Mouse (Mus musculus) liver, embryonic 11.5 days (tissue): Measurements from ENCODE around the gene Phospho1. TPM values are rescaled to one million over a fixed set of nuclear protein-coding genes. Genes with fewer than 3 reads are reported as not detected.

Source experiments
- ATAC-seq: fragments of 200-750 bp; cut with Nextera tagmentation; replicated peaks from 2 replicates; pipeline ENCODE4 v1.8.0; 2017; ENCODE audit warnings: moderate number of reproducible peaks, mild to moderate bottlenecking, moderate TSS enrichment, moderate library complexity; ENCODE audit not compliant: low FRiP score
- DNase-seq: peaks from one replicate; pipeline ENCODE4 v3.0.0-alpha.2; 2017; ENCODE audit warnings: low spot score
- H3K27ac ChIP-seq: fragments of 300-500 bp; sonication (generic); 2 replicates; pipeline ENCODE4 v1.5.1; 2014; ENCODE audit warnings: mild to moderate bottlenecking, low read depth, low read length, control low read depth
- H3K27me3 ChIP-seq: fragments of 300-500 bp; sonication (generic); replicated peaks from 2 replicates; pipeline ENCODE4 v1.6.1; 2014; ENCODE audit warnings: low read length, mixed read lengths; ENCODE audit not compliant: control insufficient read depth, insufficient read depth
- H3K36me3 ChIP-seq: fragments of 300-500 bp; sonication (generic); 2 replicates; pipeline ENCODE4 v1.6.1; 2014; ENCODE audit warnings: mild to moderate bottlenecking, low read length, moderate library complexity, mixed read lengths; ENCODE audit not compliant: control insufficient read depth, insufficient read depth
- H3K4me1 ChIP-seq: fragments of 300-500 bp; sonication (generic); replicated peaks from 2 replicates; pipeline ENCODE4 v1.6.1; 2014; ENCODE audit warnings: low read length, mixed read lengths; ENCODE audit not compliant: control insufficient read depth, insufficient read depth
- H3K4me2 ChIP-seq: fragments of 300-500 bp; sonication (generic); 2 replicates; pipeline ENCODE4 v1.6.1; 2014; ENCODE audit warnings: mild to moderate bottlenecking, control low read depth, moderate library complexity
- H3K4me3 ChIP-seq: fragments of 300-500 bp; sonication (generic); 2 replicates; pipeline ENCODE4 v1.5.1; 2014; ENCODE audit warnings: low read depth, low read length, control low read depth
- H3K9ac ChIP-seq: fragments of 300-500 bp; sonication (generic); 2 replicates; pipeline ENCODE4 v1.6.1; 2014; ENCODE audit warnings: low read depth, low read length, control low read depth
- H3K9me3 ChIP-seq: fragments of 300-500 bp; sonication (generic); 2 replicates; pipeline ENCODE4 v1.6.1; 2016; ENCODE audit warnings: low read length, inconsistent platforms, mixed read lengths; ENCODE audit not compliant: control insufficient read depth
- WGBS: fragments of 180-500 bp; shearing (Covaris S2); extraction: QIAGEN DNeasy Blood & Tissue Kit; methylation state at CpG from one replicate; pipeline ENCODE4 v1.1.7; 2014; 5-methylcytosine and 5-hydroxymethylcytosine counted together
- polyA plus RNA-seq: library from polyadenylated mRNA; unstranded; fragments of >200 nt; fragmentation: Nextera tagmentation; extraction: Ambion mirVana; gene quantifications from 2 replicates; pipeline ENCODE4 v1.2.1, GENCODE M21; 2014

Phospho1 gene
- polyA plus RNA-seq, 1 experiment from 2014 or later, result 0.74 TPM

DNA sequence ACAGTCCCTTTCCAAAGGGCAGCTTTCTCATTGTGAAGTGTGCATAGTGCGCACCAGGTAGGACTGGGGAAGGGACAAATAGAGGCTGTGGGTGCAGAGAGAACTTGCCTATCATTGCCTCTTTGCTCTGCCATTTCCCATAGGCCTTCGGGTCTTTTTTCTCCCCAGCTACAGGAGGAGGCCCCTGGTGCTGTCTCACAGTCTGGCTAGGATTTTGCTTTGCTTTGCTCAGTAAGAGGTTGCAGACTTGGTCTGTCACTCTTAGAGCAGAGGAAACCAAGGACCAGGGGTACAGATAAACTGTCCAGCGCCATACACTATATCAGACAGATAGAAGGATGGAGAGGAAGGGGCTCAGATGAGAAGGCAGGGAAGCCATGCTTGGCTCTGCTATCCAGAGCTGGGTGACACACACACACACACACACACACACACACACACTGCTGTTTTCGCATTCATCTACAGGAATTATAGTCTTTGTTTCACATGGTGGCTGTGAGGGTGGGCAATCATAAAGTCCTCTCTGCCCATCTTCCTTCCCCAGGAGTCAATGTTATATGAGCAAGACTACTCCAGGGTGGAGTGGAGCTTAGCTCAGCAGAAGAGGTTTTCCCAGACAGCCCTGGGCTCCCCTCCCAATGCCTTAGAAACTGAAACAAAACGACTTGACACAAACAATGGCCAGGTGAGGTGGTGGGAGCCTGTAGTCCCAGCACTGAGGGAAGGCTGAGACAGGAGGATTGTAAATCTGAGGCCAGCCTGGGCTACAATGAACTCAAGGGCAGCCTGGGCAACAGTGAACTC, 16.6 kb downstream of the Phospho1 start:
- Histone ChIP-seq H3K4me3 (peak overlapping the region; percentile 27), H3K27me3 (peaks cover 5% of the 10 kb centered on the region; the same call in 1 of the 2 replicates), H3K9me3 (no peaks in the 10 kb centered on the region), H3K4me1 (peaks cover 26% of the 10 kb centered on the region), H3K27ac (peak overlapping the region; percentile 46), H3K4me2 (peak overlapping the region; percentile 51), H3K36me3 (no peaks in the 10 kb centered on the region), H3K9ac (0 out of 2 replicates have a peak overlapping the region, but pooled peaks have one; percentile 21)
- 62% methylated on average over 5 of the region's 5 CpGs for WGBS
- DNase-seq, result no peak
- no peak for ATAC-seq

DNA sequence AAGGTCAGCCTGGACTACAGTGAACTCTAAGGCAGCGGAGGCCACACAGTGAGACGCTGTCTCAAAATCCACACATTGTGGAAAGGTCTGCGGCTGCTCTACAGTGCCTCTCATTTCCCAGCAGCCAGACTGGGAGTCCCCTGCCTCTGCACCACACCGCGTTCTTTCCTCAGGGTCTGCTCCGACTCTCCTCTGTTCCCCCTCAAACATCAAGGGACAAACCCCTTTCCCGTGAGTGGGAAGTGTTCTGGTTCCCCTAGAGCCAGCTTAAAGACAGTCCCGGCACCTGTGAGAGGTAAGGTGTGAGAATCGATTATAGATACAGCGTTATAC, 17.2 kb downstream of the Phospho1 start:
- Histone ChIP-seq H3K4me3 (peak overlapping the region; percentile 27), H3K36me3 (no peaks in the 10 kb centered on the region), H3K4me1 (peaks cover 24% of the 10 kb centered on the region), H3K9me3 (no peaks in the 10 kb centered on the region), H3K27me3 (peaks cover 5% of the 10 kb centered on the region; the same call in 1 of the 2 replicates), H3K4me2 (peak overlapping the region; percentile 51), H3K27ac (peak overlapping the region; percentile 46), H3K9ac (0 out of 2 replicates have a peak overlapping the region, but pooled peaks have one; percentile 21)
- ATAC-seq, result no peak
- 47% methylated on average over 10 of the region's 10 CpGs for WGBS
- DNase-seq, result no peak

DNA sequence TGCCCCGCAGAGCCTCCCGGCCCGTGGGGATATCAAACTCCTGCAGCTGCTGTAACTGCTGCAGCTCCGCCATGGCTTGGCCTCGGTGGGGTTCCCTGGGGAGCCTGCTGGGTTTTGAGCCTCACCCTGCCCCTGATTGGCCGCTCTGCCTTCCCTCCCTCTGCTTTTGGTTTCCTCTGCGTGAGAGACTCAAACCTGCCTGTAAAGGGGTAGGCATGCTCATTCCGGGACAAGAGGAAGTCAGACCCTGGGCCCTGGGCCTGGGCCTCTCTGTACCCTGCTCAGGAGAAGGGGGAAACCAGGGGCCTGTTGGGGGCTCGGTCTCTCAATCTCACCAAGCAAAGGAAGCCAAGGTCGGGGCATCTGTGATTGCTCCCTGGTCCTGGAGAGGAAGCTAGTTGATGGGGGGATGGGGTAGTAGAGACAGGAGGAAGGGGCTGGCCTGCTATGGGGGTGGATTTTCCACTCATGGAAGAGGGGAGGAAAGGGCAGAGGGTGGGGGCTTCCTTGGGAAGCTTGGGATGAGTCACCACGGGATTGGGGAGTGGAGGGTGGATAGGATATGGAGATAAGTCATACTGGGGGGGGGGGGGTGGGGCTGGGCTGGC, 17.9 kb downstream of the Phospho1 start, which contains the start of gene Abi3:
TSS of gene Abi3 (minus strand) at position 403 of the 608 bp plus-strand sequence.
- Histone ChIP-seq H3K4me3 (peak within 1 kb of the TSS; percentile 27), H3K27ac (peak within 1 kb of the TSS; percentile 46), H3K27me3 (peaks cover 5% of the 10 kb centered on the region; the same call in 1 of the 2 replicates), H3K36me3 (no peaks in the 10 kb centered on the region), H3K9me3 (no peaks in the 10 kb centered on the region), H3K4me2 (peak within 1 kb of the TSS; percentile 51), H3K9ac (peak within 1 kb of the TSS; percentile 38; the same call in 1 of the 2 replicates), H3K4me1 (peaks cover 24% of the 10 kb centered on the region)
- DNase-seq (peak; percentile 58), ATAC-seq (peak; percentile 79)
- WGBS, result 8% methylated on average over 11 of the region's 11 CpGs

DNA sequence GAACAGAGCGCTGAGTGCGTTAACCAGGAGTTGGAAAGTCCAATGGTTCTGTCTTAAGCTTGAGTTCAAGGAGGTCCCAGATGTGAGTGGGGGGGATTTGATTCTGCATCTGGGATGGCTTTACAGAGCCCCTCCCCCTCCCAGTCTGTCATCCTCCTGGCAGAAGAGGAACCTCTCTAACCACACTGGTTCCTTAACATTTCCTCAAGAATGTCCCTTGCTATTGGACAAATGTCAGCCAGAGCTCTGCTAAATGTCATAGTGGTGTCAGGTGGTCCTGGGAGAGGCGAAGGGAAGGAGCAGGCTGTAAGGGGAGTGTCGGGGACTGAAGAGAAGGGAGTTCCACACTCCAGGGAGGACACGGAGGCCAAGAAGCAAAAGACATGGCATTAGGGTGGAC, 18.7 kb downstream of the Phospho1 start:
- Histone ChIP-seq H3K27ac (no peak overlapping the region), H3K4me1 (peaks cover 24% of the 10 kb centered on the region), H3K36me3 (no peaks in the 10 kb centered on the region), H3K9ac (no peak overlapping the region), H3K27me3 (peaks cover 5% of the 10 kb centered on the region; the same call in 1 of the 2 replicates), H3K4me2 (peak overlapping the region; percentile 6), H3K4me3 (no peak overlapping the region), H3K9me3 (no peaks in the 10 kb centered on the region)
- ATAC-seq (no peak; the same call in 1 of the 2 replicates), DNase-seq (no peak)
- WGBS, result 42% methylated on average over 5 of the region's 5 CpGs

DNA sequence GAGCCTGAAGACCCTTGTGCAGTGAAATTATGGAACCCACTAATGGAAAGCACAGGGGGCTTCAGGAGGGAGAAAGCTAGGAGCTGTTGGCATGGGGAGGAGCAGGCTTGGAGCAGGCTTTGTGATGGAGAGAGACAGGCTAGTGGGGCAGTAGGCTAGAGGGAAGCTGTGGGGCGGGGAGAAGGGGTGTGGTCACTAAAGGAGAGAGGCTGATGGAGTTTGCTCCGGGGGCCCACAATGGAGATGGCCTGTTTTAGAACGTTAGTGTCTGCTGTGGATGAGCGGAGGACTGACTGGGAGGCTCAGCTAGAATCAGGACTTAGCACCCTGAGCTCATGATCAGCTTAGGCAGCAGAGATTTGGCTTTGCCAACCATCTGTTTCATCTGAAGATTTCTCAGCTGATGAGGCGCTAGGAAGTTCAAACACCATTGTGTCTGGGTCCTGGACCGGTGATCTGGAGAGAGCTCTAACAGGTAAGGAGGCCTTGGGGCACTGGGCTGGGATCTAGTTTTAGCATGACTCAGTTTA, 19.2 kb downstream of the Phospho1 start:
- Histone ChIP-seq H3K27me3 (peaks cover 5% of the 10 kb centered on the region; the same call in 1 of the 2 replicates), H3K9ac (no peak overlapping the region), H3K4me3 (peak overlapping the region; percentile 21), H3K9me3 (no peaks in the 10 kb centered on the region), H3K4me2 (peak overlapping the region; percentile 34; the same call in 1 of the 2 replicates), H3K36me3 (no peaks in the 10 kb centered on the region), H3K4me1 (peaks cover 24% of the 10 kb centered on the region), H3K27ac (no peak overlapping the region)
- ATAC-seq (no peak), DNase-seq (no peak)
- 38% methylated on average over 6 of the region's 6 CpGs for WGBS

DNA sequence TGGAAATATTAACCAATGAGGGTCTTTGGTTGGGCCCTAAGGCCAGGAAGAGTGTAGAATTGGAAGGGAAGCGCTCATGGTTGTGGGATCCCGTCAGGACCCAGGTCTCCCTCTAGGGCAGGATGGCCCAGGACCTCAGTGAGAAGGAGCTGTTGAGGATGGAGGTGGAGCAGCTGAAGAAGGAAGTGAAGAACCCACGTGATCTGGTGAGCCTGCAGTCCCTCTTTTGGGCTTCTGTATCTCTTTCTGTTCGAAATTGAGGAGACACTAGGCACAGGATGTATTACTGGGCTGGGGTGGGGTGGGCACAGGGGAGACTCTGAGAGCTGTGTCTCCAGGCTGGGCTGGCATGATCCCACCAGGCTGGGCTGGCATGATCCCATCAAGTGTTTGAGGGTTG, 20.6 kb downstream of the Phospho1 start:
- H3K4me1 ChIP-seq, result peaks cover 24% of the 10 kb centered on the region
- H3K9me3 ChIP-seq, result no peaks in the 10 kb centered on the region
- H3K27me3 ChIP-seq, result peaks cover 5% of the 10 kb centered on the region; the same call in 1 of the 2 replicates
- H3K27ac ChIP-seq, result no peak overlapping the region
- H3K4me3 ChIP-seq, result no peak overlapping the region
- ATAC-seq (no peak), DNase-seq (no peak)
- WGBS, result 52% methylated on average over 4 of the region's 4 CpGs
- peak overlapping the region; percentile 5; the same call in 1 of the 2 replicates for H3K4me2 ChIP-seq
- no peak overlapping the region for H3K9ac ChIP-seq
- no peaks in the 10 kb centered on the region for H3K36me3 ChIP-seq

DNA sequence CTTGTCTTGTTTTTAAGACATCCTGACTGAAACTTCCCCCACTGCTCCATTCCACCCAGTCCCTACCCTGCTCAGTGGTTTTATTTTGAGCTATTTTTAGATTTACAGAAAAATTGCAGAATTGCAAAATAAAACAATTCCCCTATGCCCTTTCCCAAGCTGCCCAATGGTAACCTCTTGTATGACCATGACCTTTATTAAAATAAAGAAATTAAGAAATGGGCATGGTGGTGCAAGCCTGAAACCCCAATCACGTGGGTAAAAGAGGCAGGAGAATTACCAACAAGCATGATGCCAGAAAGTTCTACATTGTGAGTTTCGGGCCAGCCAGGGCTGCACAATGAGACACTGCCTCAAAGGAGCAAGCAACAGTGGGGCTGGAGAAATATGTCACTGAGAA, 26.6 kb downstream of the Phospho1 start:
- H3K4me1 ChIP-seq, result no peaks in the 10 kb centered on the region

DNA sequence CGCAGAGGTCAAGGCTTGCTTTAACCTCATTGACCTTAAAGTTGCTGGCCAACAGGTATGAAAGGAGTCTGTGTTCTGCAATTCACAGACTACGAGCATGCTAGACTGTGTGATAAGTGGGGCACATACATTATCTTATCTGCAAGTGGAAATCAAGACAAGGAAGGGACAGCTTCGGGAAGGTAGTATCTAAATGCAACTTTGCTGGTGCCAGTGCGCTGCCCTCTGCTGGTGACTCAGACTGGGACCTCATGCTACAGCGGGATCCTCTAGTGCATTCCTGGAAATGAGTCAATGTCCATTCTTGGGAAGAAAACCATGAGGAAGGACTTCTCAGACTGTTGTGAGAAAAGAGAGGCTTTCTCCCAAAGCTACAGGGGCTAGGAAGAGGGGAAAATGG, 29.4 kb downstream of the Phospho1 start:
- no peak overlapping the region for H3K27ac ChIP-seq
- no peak overlapping the region; the same call in 1 of the 2 replicates for H3K4me2 ChIP-seq
- H3K36me3 ChIP-seq, result no peaks in the 10 kb centered on the region
- H3K4me3 ChIP-seq, result no peak overlapping the region
- H3K9me3 ChIP-seq, result no peaks in the 10 kb centered on the region
- peaks cover 4% of the 10 kb centered on the region; the same call in 1 of the 2 replicates for H3K4me1 ChIP-seq
- ATAC-seq, result no peak
- 0 out of 2 replicates have a peak, but pooled peaks cover 4% of the 10 kb centered on the region for H3K27me3 ChIP-seq
- 44% methylated on average over 5 of the region's 5 CpGs for WGBS
- DNase-seq, result no peak
- no peak overlapping the region for H3K9ac ChIP-seq

More for the DNA sequence above, 26.6 kb downstream of the Phospho1 start:
- ATAC-seq, result no peak
- H3K4me2 ChIP-seq, result no peak overlapping the region
- DNase-seq, result no peak
- no peaks in the 10 kb centered on the region for H3K36me3 ChIP-seq
- no peak overlapping the region for H3K9ac ChIP-seq
- WGBS, result 75% methylated on average over 2 of the region's 2 CpGs
- no peak overlapping the region for H3K4me3 ChIP-seq
- no peaks in the 10 kb centered on the region for H3K9me3 ChIP-seq
- H3K27me3 ChIP-seq, result 0 out of 2 replicates have a peak, but pooled peaks cover 4% of the 10 kb centered on the region
- H3K27ac ChIP-seq, result no peak overlapping the region
